Mouse (Mus musculus) urinary bladder, postnatal 14 days (tissue): Measurements from ENCODE around the gene Cox4i1.

Experiments
- DNase-seq: peaks from one replicate; pipeline ENCODE4 v3.0.0; 2021; ENCODE audit warnings: low spot score

Gene Cox4i1

DNA sequence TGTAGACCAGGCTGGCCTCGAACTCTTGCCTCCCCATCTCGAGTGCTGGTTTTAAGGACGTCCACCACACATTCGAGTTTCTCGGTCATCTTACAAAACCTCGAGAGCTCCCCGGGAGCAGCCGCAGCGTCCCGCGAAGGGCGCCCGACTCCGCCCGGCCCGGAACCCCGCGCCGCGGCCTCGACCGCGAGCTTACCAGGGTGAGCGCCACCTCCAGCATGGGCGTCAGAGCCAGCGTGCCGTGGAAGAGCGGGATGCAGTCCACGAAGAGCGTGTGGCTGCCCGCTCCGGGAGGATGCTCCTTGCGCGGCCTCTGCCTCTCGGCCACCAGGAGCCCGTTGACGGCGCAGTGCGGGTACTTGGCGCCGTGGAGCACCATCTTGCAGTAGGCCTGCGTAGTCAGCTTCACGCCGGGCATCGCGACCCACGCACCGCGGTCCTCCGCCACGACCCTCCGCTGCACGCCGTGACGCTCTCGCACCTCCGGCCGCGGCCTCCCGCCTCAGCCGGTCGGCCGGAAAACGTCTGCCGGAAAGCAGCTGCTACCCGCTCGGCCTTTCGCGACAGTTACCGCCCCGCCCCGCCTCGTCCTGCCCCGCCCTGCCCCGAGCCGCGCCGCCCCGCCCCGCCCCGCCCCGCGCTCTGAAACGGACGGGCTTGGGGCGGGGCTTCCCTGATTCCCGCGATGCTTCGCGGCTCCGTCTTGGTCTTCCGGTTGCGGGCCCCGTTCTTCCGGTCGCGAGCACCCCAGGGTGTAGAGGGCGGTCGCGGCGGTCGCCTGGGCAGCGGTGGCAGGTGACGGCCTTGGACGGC is at the start of gene Cox4i1, which contains the start of gene Gm27021:
TSS of gene Cox4i1 (plus strand) at position 662 of the 813 bp plus-strand sequence.
TSS of gene Gm27021 (minus strand) at position 519 of the 813 bp plus-strand sequence.
- DNase-seq = peak; percentile 94

DNA sequence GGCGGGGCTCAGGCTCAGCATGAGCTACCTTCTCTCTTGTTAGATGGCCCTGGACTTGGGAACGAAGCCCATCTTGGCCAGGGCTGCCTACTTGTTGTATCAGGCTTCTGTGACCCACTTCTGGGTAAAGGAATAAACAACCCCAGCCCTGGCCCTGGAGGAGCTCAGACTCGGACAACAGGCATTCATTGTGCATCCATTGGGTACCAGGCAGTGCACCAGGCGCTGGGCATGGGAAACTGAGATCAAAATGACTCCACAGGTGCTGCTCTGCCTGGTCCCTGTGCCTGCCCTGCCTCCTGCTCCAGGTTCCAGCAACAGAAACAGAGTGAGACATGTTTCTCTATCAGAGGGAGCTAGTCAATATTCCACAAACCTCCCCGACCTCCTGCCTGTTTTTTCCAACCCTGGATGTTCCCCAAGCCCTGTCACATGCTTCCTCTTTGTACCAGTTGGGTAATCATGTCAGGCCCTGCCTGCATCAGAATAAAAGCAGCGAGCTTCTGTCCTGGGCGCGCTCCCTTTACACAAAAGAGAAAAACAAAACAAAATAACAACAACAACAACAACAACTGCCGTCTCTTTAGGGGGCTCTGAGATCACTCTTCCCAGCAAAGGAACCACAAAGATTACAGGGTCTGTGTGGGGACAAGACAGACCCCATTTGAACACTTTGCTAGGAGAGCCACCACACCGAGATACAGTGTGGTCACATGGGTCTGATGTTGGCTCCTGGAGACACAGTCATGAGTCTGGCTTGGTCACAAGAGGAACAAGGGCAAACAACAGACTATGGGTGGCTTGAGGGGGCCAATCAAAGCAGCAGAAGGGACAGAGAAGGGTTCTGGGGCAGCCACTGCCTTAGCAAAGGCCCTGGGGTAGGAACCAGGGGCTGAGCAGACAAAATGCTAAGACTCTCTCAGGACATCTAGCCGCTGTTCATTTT is 48.5 kb upstream of the Cox4i1 start:
- DNase-seq = no peak

DNA sequence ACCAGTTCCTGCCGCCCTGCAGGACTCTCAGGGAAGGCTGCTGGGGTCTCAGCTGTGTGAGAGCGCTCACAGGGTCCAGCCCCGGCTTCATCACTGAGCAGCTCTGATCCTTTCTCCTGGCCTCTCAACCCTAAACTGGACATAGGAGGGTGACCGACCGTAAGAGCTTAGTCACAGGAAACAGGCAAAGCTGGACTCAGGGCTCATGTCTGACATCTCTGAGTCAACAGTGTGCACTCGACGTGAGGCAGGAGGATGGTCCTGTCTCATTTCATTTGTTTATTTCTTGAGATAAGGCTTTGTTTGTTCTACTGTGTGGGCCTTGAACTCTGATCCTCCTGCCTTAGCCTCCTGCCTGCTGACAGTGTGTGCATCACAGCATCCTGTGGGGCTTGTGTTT is 47.6 kb upstream of the Cox4i1 start:
- DNase-seq = no peak

DNA sequence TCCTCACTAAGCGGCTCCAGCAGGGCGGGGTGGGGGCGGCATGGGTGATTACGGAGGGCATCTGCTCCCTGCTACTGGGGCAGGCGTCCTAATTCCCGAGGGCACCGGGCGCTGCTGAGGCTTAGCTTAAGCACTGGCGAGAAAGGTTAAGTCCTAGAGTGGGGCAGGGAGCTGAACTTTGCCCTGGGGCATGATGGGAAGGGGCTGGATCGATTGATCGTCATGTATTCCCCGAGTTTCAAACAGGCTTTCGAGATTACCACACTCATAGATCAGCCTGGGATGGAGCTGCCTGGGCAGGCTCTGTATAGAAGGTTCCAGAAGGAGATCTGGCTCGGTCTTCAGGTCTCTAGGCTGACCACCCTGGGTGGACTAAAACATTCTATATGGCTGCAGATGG is 45.9 kb upstream of the Cox4i1 start:
- no peak for DNase-seq

DNA sequence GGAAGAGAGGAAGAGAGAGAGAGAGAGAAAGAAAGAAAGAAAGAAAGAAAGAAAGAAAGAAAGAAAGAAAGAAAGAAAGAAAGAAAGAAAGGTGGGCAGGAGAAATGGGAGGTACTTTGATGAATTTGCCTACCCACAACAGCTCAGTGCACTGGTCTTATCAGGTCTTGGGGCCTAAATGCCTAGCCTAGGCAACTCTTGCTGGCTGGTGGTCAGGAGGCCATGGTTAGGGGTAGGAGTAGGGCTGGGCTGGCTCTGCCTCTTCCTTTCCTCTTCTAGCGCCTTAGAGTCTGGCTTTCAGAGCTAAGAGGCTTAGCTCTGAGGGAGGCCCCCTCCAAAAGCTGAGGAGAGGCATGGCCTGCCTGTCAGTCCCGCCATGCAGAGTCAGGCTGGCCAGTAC is 44.4 kb upstream of the Cox4i1 start:
- no peak for DNase-seq

DNA sequence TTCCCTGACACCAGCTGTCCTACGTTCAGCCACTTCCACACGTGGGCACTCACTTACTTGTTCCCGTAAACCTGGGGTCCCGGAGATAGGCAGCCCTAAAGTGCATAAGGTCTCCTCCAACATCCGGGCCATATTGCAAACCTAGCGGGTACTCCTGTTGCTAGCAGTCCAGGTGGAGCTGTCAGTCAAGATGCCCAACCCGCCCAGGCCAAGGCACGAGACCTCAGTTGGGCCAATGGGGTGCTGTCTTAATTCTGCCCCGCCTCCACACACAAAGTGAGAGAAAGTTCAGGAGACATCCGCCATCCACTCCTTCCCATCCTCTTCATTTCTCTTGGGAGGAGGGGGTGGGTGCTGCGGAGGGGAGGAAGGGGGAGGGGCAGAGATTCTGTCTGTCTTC is 41.6 kb upstream of the Cox4i1 start:
- DNase-seq = no peak

DNA sequence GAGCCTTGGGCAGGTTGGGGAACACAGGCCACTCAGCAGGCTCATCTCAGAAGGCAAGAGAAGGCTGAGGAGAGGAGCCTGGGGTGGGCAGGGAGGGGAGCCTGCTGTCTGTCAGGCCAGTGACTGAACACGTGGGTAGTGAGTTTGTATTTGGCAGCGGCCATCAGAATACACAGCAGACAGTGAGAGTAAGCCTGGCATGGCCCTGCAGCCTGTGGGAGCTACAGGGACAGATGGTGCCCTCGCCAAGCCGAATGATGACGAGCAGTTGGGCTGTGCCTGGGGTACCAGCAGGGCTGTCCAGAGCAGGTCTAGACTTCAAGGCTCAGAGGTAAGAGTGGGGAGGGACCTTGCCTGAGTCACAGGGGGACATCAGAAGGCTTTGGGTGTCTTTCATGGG is 40.7 kb upstream of the Cox4i1 start:
- DNase-seq = no peak

DNA sequence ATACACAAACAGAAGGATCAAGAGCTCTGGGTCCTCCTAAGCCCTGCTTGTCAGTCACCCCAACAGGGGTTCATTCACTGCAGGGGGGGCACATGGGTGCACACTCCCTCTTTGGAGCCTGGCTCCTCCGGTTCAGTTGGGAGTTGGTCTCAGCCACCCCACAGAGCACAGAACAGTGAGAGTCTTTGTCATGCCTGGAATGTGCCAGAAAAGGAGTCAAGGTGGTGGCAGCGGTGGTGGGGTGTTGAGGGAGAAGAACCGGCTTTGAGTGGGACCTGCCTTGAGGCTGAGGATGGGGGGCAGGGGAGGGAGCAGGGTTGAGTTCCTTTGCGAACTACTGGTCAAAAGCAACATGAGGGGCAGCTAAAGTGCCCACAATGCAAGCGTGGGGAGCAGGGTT is 38.0 kb upstream of the Cox4i1 start:
- DNase-seq = no peak

DNA sequence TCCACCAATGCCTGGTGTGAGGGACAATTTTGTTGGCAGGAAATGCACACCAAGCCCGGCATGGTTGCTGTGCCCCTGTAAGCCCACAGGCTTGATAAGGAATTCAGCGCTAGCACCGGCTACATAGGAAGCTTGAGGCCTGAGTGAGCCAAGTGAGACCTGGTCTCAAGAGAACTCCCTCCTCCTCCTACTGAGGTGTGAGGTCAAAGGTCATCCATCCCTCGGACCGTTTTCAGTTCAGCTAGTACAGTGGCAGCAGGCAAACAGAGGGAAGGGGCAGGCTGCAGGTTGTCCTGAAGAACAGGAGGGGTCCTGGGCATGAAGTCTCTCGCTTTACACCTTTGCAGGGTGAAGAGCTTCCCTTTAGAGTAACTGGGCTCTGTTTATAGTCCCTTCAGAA is 37.2 kb upstream of the Cox4i1 start:
- no peak for DNase-seq

DNA sequence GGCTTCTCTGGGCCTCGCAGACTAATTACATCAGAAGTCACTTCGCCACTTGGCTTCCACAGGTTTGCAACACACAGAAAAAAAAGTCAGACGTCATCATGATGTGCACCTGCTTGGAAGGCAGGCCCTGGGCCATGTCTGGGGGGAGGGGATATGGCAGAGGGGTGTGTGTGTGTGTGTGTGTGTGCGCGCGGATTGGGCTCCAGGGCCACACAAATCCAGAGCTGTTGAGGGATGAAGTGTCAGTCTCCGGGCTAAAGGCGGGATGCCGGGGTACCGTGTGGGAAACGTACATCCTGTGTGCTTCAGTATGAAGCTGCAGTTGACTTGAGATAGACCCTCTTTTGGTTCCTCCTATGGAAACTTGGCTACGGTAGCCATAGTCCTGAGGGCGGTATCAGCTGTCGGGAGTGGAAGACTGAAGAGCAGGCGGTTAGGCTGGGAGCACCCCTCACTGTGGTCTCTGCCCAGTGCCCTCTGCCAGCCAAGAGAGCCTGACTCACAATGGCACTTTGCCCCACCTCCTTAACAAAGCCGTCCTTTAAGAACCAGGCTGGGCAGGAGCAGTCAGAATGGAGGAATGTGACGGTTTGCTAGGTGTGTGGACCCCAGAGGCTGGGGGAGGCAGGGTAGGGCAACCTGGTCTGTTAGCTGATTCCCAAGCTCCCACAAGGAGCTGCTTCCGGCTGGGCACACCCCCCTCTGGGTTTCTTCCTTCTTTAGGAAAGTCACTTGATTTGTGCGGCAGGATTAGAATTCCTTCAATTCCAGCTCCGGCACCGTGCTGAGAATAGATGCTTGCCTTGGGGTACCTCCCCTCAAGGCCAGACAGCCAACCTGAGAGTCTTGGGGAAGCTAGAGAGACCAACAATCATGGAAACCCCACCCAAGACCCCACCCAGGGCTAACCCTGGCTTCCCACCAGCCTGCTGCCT is 36.3 kb upstream of the Cox4i1 start:
- DNase-seq = no peak

DNA sequence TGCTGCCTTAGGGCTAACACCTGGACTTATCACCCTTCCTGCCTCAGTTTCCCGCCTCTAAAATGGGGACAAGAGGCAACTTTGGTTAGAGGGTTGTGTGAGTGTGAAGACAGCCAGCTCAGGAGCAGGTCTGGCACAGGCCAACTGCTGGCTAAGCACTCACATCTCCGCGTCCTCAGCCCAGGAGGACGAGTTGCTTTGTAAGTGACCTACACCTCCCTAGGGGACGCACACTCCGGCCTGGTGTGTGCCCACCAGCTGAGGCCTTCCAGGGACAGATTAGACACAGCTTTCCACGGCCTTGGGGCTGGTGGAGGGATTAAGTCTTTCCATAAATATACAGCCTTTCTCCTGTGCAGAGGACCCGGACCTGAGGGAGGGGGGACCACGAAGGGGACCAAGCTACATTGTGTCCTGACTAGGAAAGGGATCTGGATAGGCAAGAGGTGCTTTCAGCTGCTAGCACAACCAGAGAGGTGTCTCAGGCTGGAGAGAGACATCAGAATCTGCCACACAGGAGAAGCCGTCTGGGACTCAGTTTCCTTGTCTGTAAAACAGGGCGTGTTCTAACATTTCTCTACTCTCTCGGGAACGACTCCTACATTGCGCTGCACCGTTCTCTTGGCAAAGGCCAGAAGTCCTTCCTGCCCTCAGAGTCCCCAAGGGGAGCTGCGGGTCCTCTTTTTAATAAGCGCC is 34.9 kb upstream of the Cox4i1 start:
- DNase-seq = no peak

DNA sequence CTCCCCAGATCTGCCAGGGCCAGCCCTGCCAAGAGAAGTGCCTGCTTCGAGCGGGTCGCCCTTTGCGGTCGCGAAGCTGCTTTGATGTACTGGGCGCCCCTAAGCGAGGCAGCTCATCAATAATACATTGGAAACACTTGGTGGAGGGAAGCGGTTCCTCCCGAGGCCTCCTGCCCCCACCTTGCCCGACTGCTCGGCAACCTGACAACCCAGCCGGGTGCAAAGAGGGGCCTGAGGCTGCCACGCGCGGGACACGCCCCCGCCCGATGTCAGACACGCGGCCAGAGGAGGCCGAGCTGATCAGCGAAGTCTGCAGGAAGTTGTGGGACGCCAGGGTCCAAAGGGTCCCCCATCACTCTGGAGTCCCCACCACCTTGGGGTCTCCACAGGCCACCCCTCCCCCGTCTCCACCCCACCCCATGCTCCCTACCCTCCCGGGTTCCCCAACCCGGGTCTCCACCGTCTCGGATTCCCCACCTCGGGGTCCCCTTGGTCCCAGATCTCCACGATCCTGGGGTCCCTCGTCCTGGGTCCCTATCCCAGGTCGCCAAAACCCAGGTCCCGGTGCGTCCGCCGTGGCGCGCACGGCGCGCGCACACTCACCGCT is 34.3 kb upstream of the Cox4i1 start:
- no peak for DNase-seq

DNA sequence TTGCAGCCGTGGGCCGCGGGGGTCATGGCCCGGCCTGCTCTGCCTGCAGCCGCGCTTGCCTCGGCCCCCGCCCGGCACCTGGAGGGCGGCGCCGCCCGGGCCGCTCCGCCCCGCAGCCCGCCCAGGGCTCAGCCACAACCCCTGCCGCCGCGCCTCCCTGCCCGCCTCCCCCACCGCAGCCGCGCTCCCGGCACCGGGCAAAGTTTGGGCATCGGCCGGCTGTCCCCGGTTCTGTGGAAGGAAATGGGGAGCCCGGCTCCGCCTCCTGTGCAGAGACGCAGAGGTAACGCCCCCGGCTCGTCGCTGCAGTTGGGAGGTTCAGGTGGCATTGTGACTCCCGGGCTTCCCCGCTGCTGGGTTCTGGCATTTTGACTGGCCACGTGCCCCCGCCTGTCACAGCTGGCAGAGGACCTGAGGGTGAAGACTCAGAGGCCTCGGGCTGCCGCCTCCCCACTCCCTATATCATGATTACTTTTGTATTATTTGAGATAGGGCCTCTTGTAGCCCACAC is 33.6 kb upstream of the Cox4i1 start:
- peak; percentile 53 for DNase-seq

DNA sequence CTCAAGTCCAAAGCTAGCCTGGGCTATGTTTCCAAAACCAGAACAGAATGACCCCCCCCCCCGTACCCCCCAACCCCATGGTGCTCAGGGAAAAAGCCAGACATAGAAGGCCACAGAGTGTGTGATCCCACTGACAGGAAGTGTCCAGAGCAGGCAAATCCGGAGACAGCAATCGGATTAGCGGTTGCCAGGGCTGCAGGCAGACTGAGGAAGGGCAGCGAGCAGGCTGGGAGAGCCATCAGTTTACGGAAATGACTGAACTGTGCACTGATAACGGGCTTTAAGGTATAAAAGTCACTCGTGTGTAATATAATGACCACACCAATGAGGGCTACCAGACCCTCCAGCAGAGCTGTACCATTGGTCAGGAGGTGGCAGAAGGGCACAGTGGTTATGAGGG is 26.8 kb upstream of the Cox4i1 start:
- DNase-seq = no peak

DNA sequence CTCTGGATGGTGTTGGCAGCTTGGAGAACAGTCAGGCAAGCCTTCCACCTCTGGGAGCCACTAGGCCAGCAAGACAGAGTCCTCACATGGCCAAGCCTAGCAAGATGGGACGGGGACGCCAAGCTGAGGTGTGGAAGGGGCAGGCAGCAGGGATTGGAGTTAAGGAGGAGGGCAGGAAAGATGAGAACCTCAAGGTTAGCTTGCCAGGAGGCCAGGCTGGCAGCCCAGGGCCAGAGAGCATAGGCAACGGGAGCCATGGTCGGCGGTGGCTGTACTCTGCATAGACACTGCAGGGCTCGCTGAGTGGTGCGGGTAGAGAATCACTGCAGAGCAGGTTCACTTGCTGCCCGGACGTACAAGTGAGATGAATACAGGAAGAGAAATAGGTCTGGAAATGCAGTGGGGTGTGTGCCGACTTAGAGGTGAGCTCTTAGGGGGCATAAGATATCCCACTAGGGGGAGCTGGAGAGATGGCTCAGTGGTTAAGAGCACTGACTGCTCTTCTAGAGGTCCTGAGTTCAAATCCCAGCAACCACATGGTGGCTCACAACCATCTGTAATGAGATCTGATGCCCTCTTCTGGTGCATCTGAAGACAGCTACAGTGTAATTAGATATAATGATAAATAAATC is 25.9 kb upstream of the Cox4i1 start:
- DNase-seq = no peak

DNA sequence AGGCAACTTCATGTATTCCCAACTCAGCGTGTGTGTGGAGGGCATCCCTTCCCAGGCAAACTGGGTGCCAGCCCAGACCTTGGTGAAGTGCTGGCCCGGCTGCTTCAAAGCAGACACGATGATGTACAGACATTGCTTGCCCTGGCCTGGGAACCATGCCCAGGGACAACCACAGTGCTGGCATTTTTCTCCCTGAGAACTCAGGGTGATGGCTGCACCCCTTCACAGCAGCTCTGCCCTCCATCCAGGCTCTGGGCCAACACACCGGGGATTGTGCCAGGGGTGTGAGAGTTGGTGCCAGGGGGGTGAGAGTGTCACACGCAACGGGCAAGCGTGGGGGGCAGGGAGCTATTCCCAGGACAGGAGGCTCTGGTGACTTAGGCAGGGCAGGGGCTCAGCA is 23.4 kb upstream of the Cox4i1 start:
- DNase-seq = peak; percentile 49

DNA sequence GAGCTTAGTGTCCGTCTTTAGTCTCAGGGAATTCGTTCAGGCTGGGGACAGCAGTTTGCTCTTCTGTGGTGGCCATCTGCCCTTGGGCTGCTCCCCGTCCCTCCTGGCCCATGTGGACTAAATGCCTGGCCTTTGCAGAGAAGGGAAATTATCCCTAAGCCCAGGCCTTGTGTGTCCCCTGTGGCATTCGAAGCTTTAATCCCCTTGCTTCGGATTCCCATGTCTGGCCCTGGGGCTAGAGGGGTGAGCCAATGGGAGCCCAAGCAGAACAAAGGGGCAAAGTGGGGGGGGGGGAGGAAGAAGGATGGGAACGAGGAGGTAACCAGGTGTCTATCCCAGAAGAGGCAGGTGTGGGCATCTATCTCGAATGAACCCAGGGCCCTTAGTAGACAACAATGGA is 20.5 kb upstream of the Cox4i1 start, which contains the start of gene 1190005I06Rik:
TSS of gene 1190005I06Rik (minus strand) at position 101 of the 400 bp plus-strand sequence.
- no peak for DNase-seq

DNA sequence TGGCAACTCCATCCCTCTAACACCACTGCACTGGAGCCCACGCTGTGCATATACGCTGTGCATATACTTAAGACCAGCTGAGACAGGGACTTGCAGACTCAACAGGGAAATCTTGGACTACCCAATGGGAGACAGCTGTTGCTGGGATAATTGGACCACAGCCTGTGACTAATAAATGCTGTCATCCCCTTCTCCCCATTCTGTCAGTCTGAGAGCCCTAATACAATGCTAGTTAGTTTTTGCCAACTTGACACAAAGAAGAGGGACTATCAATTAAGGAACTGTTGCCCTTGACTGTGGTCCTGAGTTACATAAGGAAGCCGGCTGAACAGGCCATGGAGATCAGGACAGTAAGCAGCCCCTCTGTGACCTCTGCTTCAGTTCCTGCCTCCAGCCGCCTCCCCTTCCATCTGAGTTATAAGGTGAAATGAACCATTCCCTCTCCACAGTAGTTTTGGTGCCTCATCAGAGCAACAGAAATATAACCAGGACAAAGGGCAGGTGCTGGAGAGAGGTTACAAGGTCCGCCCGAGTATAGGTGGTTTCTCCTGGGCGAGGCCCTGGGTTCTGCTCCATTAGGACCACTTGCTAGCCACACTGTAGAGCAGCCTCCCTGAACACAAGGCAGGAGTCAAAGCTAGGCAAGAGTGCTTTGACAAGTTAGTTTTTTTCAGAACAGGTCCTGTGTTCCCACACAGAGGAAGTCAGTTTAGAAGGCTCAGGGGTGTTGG is 11.5 kb upstream of the Cox4i1 start:
- DNase-seq = no peak

DNA sequence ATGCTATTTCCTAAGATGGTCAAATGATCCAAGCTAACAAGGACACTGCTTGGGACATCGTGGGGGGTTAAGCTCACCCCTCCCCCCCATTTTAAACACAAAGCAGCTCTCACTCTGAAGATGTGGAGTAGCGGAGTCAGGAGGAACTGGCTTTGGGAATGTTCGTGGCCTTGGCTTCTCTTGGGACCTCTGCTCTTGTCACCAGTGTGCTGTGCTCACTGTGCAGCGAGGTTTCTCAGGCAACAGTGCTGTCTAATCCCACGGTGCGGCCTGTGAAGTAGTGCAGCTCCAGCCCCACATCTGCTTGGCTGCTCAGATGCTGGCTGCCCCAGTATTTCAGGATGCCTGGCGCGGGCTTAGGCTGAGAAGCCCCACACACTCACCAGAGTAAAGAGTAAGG is 10.6 kb upstream of the Cox4i1 start:
- no peak for DNase-seq
